Mouse (Mus musculus) thymus, adult 2 months (tissue): ENCODE data around the gene Smg1.

Experiments used
- CTCF ChIP-seq: fragments of 200-500 bp; IDR thresholded peaks from 2 replicates; pipeline ENCODE4 v1.5.1; 2012; ENCODE audit warnings: mild to moderate bottlenecking, control low read depth, low read length, moderate library complexity, borderline replicate concordance; ENCODE audit not compliant: control insufficient read depth, poor library complexity, insufficient read depth; ENCODE audit errors: extremely low read depth
- POLR2A ChIP-seq: fragments of 200-500 bp; IDR thresholded peaks from 2 replicates; pipeline ENCODE4 v1.6.1; 2012; ENCODE audit warnings: mild to moderate bottlenecking, low read length, control low read depth, moderate library complexity; ENCODE audit not compliant: control insufficient read depth, poor library complexity, insufficient read depth; ENCODE audit errors: extremely low read depth

- TF ChIP-seq POLR2A (no peak), CTCF (no peak)
Observed at GRCm38 (mm10) chr7:118274851-118275250, 31.4 kb upstream of the Smg1 start.
